Mouse (Mus musculus): ENCODE data around the gene Ap5m1.

Gene Ap5m1

GRCm38 (mm10) chr14:49128544-49129263, 62.8 kb downstream of the Ap5m1 start:
- DNase-seq = no peak

GRCm38 (mm10) chr14:49132391-49132790, 66.5 kb downstream of the Ap5m1 start:
- DNase-seq = no peak

GRCm38 (mm10) chr14:49138171-49138570, 72.3 kb downstream of the Ap5m1 start:
- no peak for DNase-seq

GRCm38 (mm10) chr14:49140756-49141155, 74.9 kb downstream of the Ap5m1 start:
- DNase-seq = no peak

Measured in lung, postnatal 10 days (tissue).